Mouse (Mus musculus) neural tube, embryonic 11.5 days (tissue): ENCODE data around the gene Srrd. TPM values are rescaled to one million over a fixed set of nuclear protein-coding genes. Genes with fewer than 3 reads are reported as not detected.

Experiments used
- ATAC-seq: fragments of 200-750 bp; cut with Nextera tagmentation; 2 replicates; pipeline ENCODE4 v1.8.0; 2017; ENCODE audit warnings: moderate number of reproducible peaks, mild to moderate bottlenecking, moderate TSS enrichment, moderate library complexity; ENCODE audit not compliant: insufficient read depth, low FRiP score, low TSS enrichment
- DNase-seq: peaks from one replicate; pipeline ENCODE4 v3.0.0-alpha.2; 2015; ENCODE audit warnings: low spot score
- H3K27ac ChIP-seq: fragments of 300-500 bp; sonication (generic); 2 replicates; pipeline ENCODE4 v1.5.1; 2014; ENCODE audit warnings: low read depth, mild to moderate bottlenecking, low read length
- H3K27me3 ChIP-seq: fragments of 300-500 bp; sonication (generic); 2 replicates; pipeline ENCODE4 v1.6.1; 2014; ENCODE audit warnings: mild to moderate bottlenecking, low read length, mixed read lengths; ENCODE audit not compliant: control insufficient read depth, insufficient read depth
- H3K36me3 ChIP-seq: fragments of 300-500 bp; sonication (generic); 2 replicates; pipeline ENCODE4 v1.6.1; 2014; ENCODE audit warnings: mild to moderate bottlenecking, low read length, moderate library complexity, mixed read lengths; ENCODE audit not compliant: control insufficient read depth, insufficient read depth
- H3K4me1 ChIP-seq: fragments of 300-500 bp; sonication (generic); 2 replicates; pipeline ENCODE4 v1.6.1; 2014; ENCODE audit warnings: low read length, mixed read lengths; ENCODE audit not compliant: control insufficient read depth, insufficient read depth
- H3K4me2 ChIP-seq: fragments of 300-500 bp; sonication (generic); 2 replicates; pipeline ENCODE4 v1.6.1; 2014; ENCODE audit warnings: low read depth, mild to moderate bottlenecking, moderate library complexity
- H3K4me3 ChIP-seq: fragments of 300-500 bp; sonication (generic); 2 replicates; pipeline ENCODE4 v1.5.1; 2014; ENCODE audit warnings: low read depth, low read length
- H3K9ac ChIP-seq: fragments of 300-500 bp; sonication (generic); 2 replicates; pipeline ENCODE4 v1.6.1; 2014; ENCODE audit warnings: mild to moderate bottlenecking, low read length
- H3K9me3 ChIP-seq: fragments of 300-500 bp; sonication (generic); 2 replicates; pipeline ENCODE4 v1.6.1; 2016; ENCODE audit warnings: low read length; ENCODE audit not compliant: control insufficient read depth
- WGBS: fragments of 180-500 bp; shearing (Covaris S2); extraction: QIAGEN DNeasy Blood & Tissue Kit; methylation state at CpG from one replicate; pipeline ENCODE4 v1.1.7; 2014; 5-methylcytosine and 5-hydroxymethylcytosine counted together
- polyA plus RNA-seq: library from polyadenylated mRNA; unstranded; fragments of >200 nt; fragmentation: Nextera tagmentation; extraction: Ambion mirVana; gene quantifications from 2 replicates; pipeline ENCODE4 v1.2.1, GENCODE M21; 2014

The Srrd gene
- polyA plus RNA-seq, 1 experiment from 2014 or later: 64.4 TPM

GRCm38 (mm10) chr5:112381154-112381553 lies 38.3 kb upstream of the Srrd start:
- H3K36me3 ChIP-seq: peaks cover under 1% of the 10 kb centered on the region; the same call in 1 of the 2 replicates
- 87% methylated on average over 11 of the region's 11 CpGs for WGBS

DNA sequence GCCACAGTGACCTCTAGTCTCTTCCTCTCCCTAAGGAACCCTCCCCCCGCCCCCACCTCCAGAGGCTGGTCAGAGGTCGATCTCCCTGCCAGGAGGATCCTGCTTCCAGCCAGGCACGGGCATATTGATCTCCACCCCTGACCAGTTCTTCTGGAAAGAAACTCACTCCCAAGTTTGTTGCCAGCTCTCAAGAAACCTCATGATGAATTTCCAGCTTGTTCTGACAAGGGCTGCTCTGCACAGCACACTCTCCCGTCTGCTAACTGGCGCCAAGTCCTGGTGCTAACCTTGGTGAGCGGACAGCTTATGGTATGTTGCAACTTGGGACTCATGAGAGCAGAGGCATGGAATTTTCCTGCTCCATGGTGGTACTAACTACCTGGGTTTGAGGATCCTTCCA lies 35.9 kb upstream of the Srrd start:
- ATAC-seq: no peak
- Histone ChIP-seq H3K4me2 (no peak overlapping the region), H3K27ac (no peak overlapping the region), H3K9ac (no peak overlapping the region), H3K4me1 (no peaks in the 10 kb centered on the region), H3K27me3 (no peaks in the 10 kb centered on the region), H3K9me3 (no peaks in the 10 kb centered on the region), H3K36me3 (peaks cover 5% of the 10 kb centered on the region), H3K4me3 (no peak overlapping the region)
- DNase-seq: no peak
- WGBS: 84% methylated on average over 6 of the region's 6 CpGs

More at GRCm38 (mm10) chr5:112381154-112381553, 38.3 kb upstream of the Srrd start:
- no peak overlapping the region for H3K4me3 ChIP-seq
- no peak for ATAC-seq
- no peaks in the 10 kb centered on the region for H3K27me3 ChIP-seq
- no peaks in the 10 kb centered on the region for H3K9me3 ChIP-seq
- H3K27ac ChIP-seq: no peak overlapping the region
- no peak overlapping the region for H3K9ac ChIP-seq
- DNase-seq: no peak
- no peak overlapping the region for H3K4me2 ChIP-seq
- H3K4me1 ChIP-seq: no peaks in the 10 kb centered on the region

DNA sequence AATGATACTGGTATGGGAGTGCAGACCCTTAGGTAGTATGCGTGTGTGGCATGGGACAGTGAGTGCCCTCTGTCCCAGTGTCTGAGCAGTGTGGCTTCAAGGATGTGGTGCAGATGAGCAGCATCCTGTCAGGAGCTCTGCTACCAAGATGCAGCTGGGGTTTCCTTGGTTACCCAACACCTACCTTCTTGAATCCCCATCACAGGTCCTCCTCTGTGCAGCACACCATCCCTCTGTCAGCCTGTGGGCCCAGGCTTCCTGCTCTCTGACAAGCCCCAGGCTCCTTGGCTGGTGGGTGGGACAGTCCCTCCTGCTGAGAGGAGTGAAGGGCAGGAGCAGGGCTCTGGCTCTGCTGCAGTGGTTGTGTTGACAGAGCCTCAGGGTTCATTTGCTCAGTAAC lies 34.5 kb upstream of the Srrd start:
- DNase-seq: no peak
- no peak overlapping the region for H3K4me3 ChIP-seq
- H3K9ac ChIP-seq: no peak overlapping the region
- no peaks in the 10 kb centered on the region for H3K27me3 ChIP-seq
- no peaks in the 10 kb centered on the region for H3K9me3 ChIP-seq
- ATAC-seq: no peak
- WGBS: 92% methylated on average over 1 of the region's 1 CpGs
- H3K4me2 ChIP-seq: no peak overlapping the region
- H3K36me3 ChIP-seq: peaks cover 5% of the 10 kb centered on the region
- no peak overlapping the region for H3K27ac ChIP-seq
- H3K4me1 ChIP-seq: peaks cover 6% of the 10 kb centered on the region

DNA sequence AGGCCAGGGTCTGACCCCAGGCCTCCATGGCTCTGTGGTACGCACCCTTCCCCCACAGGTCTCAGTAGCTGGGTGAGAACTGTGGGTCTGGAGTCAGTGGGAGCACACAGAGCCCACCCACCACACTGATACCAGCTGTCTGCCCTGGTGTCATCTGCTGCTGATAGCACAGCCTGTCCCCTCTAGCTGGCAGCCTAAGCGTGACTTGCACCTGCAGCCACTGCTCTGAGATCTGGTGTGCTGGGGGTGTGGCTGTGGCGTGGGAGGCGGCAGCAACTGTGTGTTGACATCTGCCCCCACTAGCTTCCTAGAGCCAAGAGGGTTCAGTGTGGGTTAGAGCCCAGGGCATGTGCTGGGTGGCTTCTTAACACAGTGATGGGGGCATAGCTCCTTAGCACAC lies 33.3 kb upstream of the Srrd start:
- ATAC-seq (no peak), DNase-seq (no peak)
- H3K27me3 ChIP-seq: no peaks in the 10 kb centered on the region
- H3K4me3 ChIP-seq: no peak overlapping the region
- WGBS: 89% methylated on average over 4 of the region's 4 CpGs
- H3K9ac ChIP-seq: no peak overlapping the region; the same call in 1 of the 2 replicates
- peaks cover 12% of the 10 kb centered on the region for H3K4me1 ChIP-seq
- no peaks in the 10 kb centered on the region for H3K9me3 ChIP-seq
- no peak overlapping the region for H3K4me2 ChIP-seq
- no peak overlapping the region for H3K27ac ChIP-seq
- H3K36me3 ChIP-seq: peaks cover 5% of the 10 kb centered on the region

DNA sequence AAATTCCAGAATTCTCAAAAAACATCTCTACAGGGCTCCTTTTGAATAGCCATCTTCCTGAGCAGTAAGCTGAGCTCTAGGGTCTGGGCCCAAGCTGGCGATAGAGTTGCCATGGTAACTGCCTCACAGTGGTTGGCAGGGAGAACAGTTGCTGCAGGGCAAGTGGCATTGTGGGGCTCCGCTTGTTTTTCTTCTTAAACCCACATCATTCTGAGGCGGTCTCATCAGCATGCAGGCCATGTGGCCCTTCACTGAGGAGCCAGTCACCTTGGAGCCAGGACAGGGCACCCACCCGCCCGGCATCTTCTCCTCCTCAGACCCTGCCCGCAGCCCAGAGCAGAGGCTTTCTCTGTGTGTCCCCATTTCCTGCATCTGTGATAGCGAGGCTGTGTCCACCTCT lies 29.1 kb upstream of the Srrd start:
- H3K4me3 ChIP-seq: no peak overlapping the region
- H3K9me3 ChIP-seq: no peaks in the 10 kb centered on the region
- WGBS: 43% methylated on average over 7 of the region's 7 CpGs
- DNase-seq: peak; percentile 73
- ATAC-seq: peak; percentile 85
- no peak overlapping the region for H3K9ac ChIP-seq
- H3K36me3 ChIP-seq: peaks cover 10% of the 10 kb centered on the region
- no peaks in the 10 kb centered on the region for H3K27me3 ChIP-seq
- no peak overlapping the region for H3K4me2 ChIP-seq
- H3K4me1 ChIP-seq: peaks cover 15% of the 10 kb centered on the region
- 0 out of 2 replicates have a peak overlapping the region, but pooled peaks have one; percentile 11 for H3K27ac ChIP-seq

DNA sequence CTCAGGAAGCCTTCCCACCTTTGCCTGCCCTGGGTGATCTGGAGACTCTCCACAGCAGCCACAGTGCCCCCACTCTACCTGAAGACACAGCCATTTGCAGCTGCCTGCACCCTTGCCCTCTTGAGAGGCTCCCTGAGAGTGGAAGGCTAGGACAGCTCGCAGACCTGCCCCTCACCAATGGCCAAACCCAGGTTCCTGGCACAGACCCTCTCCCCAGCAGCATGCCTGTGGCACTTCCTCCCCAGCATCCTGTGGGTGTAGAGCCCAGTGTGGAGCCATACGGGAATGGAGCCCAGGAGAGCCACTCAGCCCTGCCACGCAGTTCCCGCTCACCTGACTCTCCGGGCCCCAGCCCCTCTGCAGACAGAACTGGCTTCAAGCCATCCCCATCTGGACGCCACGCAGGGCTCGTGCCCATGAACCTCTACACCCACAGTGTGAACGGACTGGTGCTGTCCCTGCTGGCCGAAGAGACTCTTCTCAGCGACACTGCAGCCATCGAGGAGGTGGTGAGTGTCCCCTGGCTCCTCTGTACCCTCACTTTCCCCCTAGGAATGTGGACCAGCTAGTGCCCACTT lies 27.5 kb upstream of the Srrd start:
- no peak overlapping the region for H3K27ac ChIP-seq

DNA sequence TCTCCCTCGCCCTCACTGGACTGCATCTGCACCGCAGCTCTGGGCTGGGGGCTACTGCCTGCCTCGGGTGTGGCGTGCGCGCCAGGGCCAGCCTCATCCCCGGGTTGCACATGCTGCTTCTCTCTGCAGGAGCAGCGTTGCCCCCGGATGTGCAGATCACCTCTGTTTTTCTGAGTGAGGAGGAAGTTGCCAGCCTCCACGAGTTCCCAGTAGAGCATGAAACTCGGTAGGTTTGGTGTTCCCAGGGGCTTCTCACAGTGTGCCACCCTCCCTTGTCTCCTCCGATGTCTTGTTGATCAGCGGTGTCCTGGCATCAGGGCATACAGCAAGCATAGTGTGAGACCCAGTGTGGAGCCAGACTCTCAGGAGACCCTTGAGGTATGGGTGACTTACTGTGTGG lies 26.5 kb upstream of the Srrd start:
- 87% methylated on average over 13 of the region's 13 CpGs for WGBS
- no peaks in the 10 kb centered on the region for H3K9me3 ChIP-seq
- H3K4me2 ChIP-seq: no peak overlapping the region
- H3K36me3 ChIP-seq: peaks cover 8% of the 10 kb centered on the region
- DNase-seq (no peak), ATAC-seq (no peak)
- no peaks in the 10 kb centered on the region for H3K27me3 ChIP-seq
- no peak overlapping the region for H3K27ac ChIP-seq
- H3K4me3 ChIP-seq: no peak overlapping the region
- no peak overlapping the region for H3K9ac ChIP-seq
- peaks cover 15% of the 10 kb centered on the region for H3K4me1 ChIP-seq

More for the DNA sequence above, 27.5 kb upstream of the Srrd start:
- no peaks in the 10 kb centered on the region for H3K9me3 ChIP-seq
- WGBS: 93% methylated on average over 12 of the region's 12 CpGs
- H3K4me1 ChIP-seq: peaks cover 15% of the 10 kb centered on the region
- no peak for ATAC-seq
- H3K4me3 ChIP-seq: no peak overlapping the region
- H3K27me3 ChIP-seq: no peaks in the 10 kb centered on the region
- H3K9ac ChIP-seq: no peak overlapping the region
- DNase-seq: no peak
- no peak overlapping the region for H3K4me2 ChIP-seq
- H3K36me3 ChIP-seq: peaks cover 10% of the 10 kb centered on the region

DNA sequence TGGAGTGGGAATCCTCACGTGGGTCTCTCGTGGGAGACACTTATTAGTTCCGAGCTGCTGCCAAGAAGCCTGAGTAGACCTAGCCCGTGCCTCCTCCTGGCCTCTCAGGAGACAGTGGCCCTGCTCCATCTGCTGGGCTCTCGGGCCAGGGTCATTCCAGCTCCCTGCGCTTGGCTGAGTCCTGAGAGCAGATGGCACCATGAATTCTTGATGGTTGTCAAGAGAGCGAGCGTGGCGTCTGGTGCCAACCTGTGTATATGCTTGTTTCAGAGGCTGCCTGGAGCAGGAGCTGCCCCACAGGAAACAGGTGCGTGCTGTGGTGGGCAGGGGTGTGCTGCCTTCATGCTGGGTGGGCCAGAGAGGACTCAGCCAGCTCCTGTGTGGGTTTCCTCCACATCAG lies 25.8 kb upstream of the Srrd start:
- 91% methylated on average over 10 of the region's 10 CpGs for WGBS
- H3K27ac ChIP-seq: no peak overlapping the region
- H3K4me2 ChIP-seq: no peak overlapping the region
- H3K27me3 ChIP-seq: no peaks in the 10 kb centered on the region
- H3K36me3 ChIP-seq: peaks cover 5% of the 10 kb centered on the region
- DNase-seq (no peak), ATAC-seq (no peak)
- H3K4me1 ChIP-seq: peaks cover 15% of the 10 kb centered on the region
- no peak overlapping the region for H3K4me3 ChIP-seq
- no peaks in the 10 kb centered on the region for H3K9me3 ChIP-seq
- H3K9ac ChIP-seq: no peak overlapping the region

DNA sequence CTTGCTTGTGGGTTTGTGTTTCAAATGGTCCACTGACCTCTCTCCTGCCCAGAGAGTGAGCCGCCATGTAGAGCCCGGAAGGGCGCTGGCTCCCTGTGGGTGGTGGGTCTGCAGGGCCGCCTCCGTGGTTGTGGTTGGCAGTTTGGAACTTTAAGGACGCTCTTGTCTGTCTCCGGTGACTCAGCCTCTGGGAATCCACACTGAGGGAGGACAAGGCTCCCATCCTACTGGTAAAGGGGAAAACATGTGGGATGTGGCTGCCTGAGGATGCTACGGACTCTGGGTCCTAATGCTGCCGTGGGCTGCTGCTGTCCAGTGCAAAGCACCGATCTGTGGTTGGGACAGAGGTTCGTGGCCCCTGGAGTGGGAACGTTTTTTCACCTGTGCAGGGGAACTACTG lies 25.1 kb upstream of the Srrd start:
- WGBS: 92% methylated on average over 12 of the region's 12 CpGs
- H3K27ac ChIP-seq: no peak overlapping the region
- H3K9me3 ChIP-seq: no peaks in the 10 kb centered on the region
- ATAC-seq: no peak
- H3K4me1 ChIP-seq: peaks cover 14% of the 10 kb centered on the region
- no peak for DNase-seq
- no peak overlapping the region for H3K4me2 ChIP-seq
- peaks cover 5% of the 10 kb centered on the region for H3K36me3 ChIP-seq
- H3K9ac ChIP-seq: no peak overlapping the region
- H3K4me3 ChIP-seq: no peak overlapping the region
- no peaks in the 10 kb centered on the region for H3K27me3 ChIP-seq
